Mouse (Mus musculus) cerebellum, adult 11-12 months (tissue): ENCODE data around the gene Arsk.

ENCODE experiments used
- DNase-seq: peaks from one replicate; pipeline ENCODE4 v3.0.0; 2022

The Arsk gene

GRCm38 (mm10) chr13:76098493-76099303 is at the start of gene Arsk, which contains the start of gene Ttc37:
Arsk (minus strand) TSS chr13:76098660.
Ttc37 (plus strand) TSS chr13:76098734.
- peak; percentile 96 for DNase-seq

DNA sequence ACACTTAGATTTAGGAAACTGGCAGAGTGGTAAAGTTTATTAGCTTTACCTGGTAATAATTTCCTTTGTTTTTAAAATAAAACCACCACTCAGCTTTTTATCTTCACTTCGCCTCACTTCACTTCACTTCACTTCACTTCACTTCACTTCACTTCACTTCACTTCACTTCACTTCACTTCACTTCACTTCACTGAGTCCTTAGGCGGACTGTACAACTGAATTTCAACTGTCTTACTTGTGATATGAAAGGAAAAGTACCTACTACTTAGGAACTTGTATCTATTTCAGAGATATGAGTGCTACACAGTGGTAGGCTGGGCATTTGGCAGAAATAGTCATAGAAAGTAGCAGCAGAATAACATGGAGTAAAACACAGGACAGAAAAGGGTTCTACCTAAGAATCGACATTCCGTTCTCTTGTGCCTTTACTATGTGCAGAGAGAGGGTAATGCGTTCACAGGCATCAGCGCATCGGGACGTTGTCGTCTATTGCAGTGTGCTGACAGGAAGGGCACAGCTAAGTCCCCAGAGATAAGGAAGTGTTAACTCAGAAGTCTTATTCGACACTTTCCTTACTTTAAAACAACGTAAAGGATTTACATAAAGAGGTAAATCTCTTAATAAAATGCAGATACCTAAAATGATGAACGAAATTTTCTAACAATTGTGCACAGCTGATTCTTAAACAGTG is 42.8 kb upstream of the Arsk start:
- no peak for DNase-seq

DNA sequence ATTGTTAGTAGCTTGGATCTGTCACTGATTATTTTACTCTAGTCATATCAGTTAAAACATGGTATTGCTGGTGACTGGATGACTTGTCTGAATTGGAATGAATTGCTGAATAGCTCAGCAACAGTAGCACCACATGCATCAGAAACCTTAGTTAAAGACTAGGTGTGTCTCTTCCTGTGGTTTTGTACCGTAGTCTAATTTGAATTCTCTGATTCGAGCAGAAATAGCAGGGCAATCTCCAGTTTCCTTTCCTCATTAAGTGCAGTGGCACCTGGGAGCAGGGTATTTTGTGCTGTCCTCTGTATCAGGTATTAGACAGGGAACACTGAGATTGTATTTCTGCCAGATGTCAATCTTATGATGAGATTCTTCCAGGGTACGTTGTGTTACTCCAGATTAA is 40.4 kb upstream of the Arsk start:
- no peak for DNase-seq

GRCm38 (mm10) chr13:76132415-76132814 is 34.0 kb upstream of the Arsk start:
- DNase-seq, result no peak

GRCm38 (mm10) chr13:76128799-76129198 is 30.3 kb upstream of the Arsk start:
- no peak for DNase-seq

DNA sequence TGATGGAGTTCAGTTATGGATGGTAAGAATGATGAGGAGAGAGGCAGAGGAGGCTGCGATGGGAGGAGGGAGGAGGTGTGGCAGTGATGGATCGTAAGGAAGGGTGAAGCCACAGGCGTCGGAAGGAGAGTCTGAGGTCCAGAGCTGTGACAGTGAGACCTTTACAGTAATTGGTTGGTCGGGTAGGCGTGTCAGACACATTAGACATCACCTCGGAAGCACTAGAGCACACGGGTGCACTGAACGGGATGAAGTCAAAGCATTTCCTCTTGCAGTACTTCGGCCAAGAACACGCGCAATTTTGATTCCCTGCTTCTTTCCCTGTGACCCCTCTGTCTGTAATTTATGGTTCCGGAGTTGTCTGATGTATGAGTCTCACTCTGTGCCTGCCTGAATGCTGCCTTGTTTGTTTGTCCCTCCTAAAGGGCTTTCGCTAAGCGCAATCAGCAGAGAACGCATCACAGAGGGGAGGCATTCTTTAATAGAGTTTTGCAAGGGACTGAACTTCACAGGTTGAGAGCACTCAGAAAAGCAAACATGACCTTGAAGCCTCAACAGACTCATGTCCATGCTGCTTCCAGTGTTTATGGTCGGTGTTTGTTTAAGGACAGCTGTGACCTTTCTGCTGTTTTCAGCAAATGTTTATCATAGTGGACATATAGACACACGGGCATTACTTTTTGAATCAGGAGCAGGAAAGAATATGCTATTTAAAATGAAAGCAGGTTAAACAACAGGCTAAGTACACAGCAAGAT is 10.8 kb upstream of the Arsk start:
- no peak for DNase-seq

DNA sequence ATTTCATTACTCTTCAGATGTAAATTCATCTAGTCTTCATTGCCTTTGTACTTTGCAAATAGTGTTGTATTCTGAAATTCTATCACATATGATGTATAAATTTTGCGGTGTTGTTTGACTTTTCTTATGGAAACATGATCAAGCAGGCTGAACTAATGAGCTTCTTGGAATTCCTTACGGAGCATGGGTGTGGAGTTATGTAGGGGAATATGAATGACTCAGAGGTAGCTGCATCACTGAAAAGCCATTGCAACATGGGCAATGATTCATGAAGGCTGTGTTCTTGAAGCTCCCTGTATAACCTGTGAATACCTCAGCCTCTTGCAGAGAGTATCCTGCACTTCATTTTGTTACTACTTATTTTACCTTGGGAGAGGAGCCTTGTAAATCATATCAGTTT is 3.5 kb upstream of the Arsk start:
- no peak for DNase-seq

- no peak for DNase-seq
Observed at GRCm38 (mm10) chr13:76098116-76098492, 356 bp downstream of the Arsk start.

GRCm38 (mm10) chr13:76074323-76074722 is 24.1 kb downstream of the Arsk start:
- no peak for DNase-seq

- no peak for DNase-seq
Observed at GRCm38 (mm10) chr13:76064363-76064945, 34.0 kb downstream of the Arsk start.

GRCm38 (mm10) chr13:76063548-76063947 is 34.9 kb downstream of the Arsk start:
- DNase-seq, result no peak

DNA sequence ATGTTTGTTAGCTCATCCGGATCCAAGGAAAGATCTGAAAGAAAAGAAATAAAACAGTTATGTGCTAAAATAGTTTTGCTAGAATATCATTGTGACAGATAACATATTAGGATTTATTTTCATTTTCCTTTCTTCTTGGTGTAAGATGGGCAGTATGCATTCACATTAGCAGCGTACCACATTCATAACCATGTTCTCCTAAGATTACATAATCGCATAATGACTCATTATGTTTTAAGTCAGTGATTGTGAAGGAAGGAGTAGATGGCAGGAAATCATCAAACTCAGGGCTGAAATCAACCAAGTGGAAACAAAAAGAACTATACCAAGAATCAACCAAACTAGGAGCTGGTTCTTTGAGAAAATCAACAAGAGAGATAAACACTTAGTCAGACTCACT is 35.9 kb downstream of the Arsk start:
- no peak for DNase-seq

GRCm38 (mm10) chr13:76062126-76062525 is 36.3 kb downstream of the Arsk start:
- DNase-seq, result no peak

- DNase-seq, result no peak
Observed at GRCm38 (mm10) chr13:76059591-76059990, 38.9 kb downstream of the Arsk start.

GRCm38 (mm10) chr13:76057267-76058069 is 41.0 kb downstream of the Arsk start:
- no peak for DNase-seq

- no peak for DNase-seq
Observed at GRCm38 (mm10) chr13:76056896-76057266, 41.6 kb downstream of the Arsk start, which contains the start of gene Gpr150. Gpr150 (minus strand) TSS chr13:76056996.

DNA sequence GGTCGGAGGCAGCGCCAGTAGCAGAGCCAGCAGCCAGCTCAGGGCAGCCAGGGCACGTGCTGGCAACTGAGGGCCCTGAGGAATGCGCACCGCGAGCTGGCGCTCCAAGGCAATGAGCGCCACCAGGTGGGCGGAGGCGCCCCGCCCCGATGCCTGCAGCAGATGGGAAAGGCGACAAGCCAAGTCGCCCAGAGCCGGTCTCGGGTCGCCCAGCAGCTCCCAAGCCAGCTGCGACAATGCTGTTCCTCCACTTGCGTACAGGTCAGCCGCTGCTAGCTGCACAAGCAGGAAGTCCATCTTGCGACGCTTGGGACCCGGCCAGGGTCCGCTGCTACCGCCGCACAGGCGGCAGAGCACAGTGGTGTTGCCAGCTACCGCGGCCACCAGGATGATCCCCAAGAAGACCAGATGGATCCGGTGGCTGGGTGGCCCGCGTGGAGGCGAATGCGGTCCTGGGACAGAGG is 42.2 kb downstream of the Arsk start:
- peak; percentile 90 for DNase-seq

GRCm38 (mm10) chr13:76055391-76056232 is 42.8 kb downstream of the Arsk start:
- DNase-seq, result peak; percentile 82

- no peak for DNase-seq
Observed at GRCm38 (mm10) chr13:76044971-76045370, 53.5 kb downstream of the Arsk start.

DNA sequence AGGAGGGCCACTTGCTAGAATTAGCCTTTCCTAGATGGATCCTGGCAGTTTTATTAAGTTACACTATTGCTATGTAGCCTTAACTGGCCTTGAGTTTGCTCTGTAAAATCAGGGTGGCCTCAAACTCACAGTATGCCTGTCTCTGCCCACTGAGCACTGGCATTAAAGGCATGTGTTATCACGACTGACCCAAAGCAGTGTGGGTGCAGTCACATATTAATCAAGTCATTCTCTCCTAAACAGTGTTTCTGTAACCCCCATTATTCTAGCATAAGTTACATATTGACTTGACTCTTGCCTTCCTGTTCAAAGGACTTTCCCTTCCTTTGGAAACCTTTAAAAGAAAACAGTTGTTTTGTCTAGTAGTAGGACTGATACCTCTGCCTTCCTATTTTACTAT is 56.0 kb downstream of the Arsk start:
- no peak for DNase-seq

DNA sequence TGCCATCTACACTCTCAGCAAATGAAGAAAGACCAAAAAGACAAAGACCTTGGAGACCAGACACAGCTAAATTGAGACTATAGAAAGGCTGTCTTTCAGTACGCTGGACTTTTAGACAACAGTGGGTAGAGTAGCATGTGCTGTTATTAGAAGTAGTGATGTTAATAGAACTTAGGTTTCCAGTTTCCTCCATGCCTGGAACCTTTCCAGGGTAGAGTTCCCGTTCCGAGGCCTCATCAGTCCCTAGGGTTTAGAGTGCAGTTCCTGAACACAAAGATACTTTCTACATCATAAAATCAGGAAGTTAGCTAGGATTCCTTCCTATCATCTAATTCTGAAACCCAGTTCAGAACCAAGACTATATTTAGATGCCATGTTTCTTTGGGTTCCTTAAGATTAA is 73.9 kb downstream of the Arsk start:
- DNase-seq, result no peak
